Mouse (Mus musculus): Measurements from ENCODE around the gene Prokr1. TPM values are rescaled to one million over a fixed set of nuclear protein-coding genes. Genes with fewer than 3 reads are reported as not detected.

Prokr1 gene
- polyA plus RNA-seq (2012; rRNA removed) = 2.3 and 3.5 TPM in 2 replicates

GRCm38 (mm10) chr6:87590394-87591281 lies at the start of gene Prokr1:
Gene Prokr1 (minus strand): TSS chr6:87590743.

DNA sequence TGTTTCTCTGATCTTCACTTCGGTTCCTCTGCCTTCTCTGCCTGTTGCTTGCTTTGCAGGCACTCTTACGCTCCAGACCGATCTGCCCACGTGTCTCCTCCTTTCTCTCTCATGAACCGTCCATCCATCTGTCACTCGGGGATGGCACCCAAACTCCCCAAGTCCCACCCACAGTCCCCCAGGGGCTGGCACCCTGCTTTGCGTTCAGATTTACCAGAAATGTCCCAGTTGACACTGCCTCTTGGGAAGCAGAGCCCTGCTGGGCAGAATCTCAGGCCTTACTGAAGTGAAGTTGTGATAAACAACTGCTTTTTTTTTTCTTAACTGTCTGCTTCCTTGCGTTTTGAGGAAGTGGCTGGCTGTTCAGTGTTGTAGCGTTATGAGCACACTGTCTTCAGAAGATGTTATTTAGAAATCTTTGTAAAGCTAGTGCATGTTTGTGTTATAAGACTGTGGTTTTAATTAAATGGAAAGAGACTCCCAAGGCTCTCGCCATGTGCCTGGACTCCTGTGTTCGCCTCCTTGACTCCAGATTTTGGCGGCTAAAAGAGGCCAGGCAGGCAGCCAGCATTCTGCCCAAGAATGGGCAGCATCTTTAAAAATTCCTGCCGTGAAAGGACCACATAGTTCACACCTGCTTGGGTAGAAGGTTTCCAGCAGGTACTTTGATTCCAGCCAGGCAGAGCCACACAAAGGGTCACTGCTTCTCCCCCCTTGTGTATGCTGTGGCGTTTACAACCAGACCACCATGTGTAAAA lies 57.4 kb downstream of the Prokr1 start, which contains the start of gene Arhgap25:
Gene Arhgap25 (minus strand): TSS at position 307 of the 758 bp plus-strand sequence.

Other genes starting within 250 kb of the Prokr1 start
- 0.09 TPM in 1 of 2 replicates, not detected in the other for gene Gkn1, start 239.8 kb downstream of the Prokr1 start, polyA plus RNA-seq (2012; rRNA removed)
- gene Gkn2, start 217.4 kb downstream of the Prokr1 start, polyA plus RNA-seq (2012; rRNA removed) = 0.16 TPM in 1 of 2 replicates, not detected in the other
- gene Gkn3, start 201.8 kb downstream of the Prokr1 start, polyA plus RNA-seq (2012; rRNA removed) = 0.23 and 0.40 TPM in 2 replicates
- gene Bmp10, start 161.7 kb downstream of the Prokr1 start, polyA plus RNA-seq (2012; rRNA removed) = 0.01 TPM in 1 of 2 replicates, not detected in the other
- 1.2 and 2.0 TPM in 2 replicates for gene Arhgap25, start 57.5 kb downstream of the Prokr1 start, polyA plus RNA-seq (2012; rRNA removed)
- gene Aplf, start 81.5 kb upstream of the Prokr1 start, polyA plus RNA-seq (2012; rRNA removed) = 8.8 and 9.8 TPM in 2 replicates
- 3.0 and 3.7 TPM in 2 replicates for gene Efcc1, start 140.1 kb upstream of the Prokr1 start, polyA plus RNA-seq (2012; rRNA removed)
- 1.1 and 1.2 TPM in 2 replicates for gene Gp9, start 187.3 kb upstream of the Prokr1 start, polyA plus RNA-seq (2012; rRNA removed)
- 7.1 and 12.3 TPM in 2 replicates for gene Rab43, start 221.4 kb upstream of the Prokr1 start, polyA plus RNA-seq (2012; rRNA removed)
- gene Gm45140, start 245.1 kb upstream of the Prokr1 start, polyA plus RNA-seq (2012; rRNA removed) = 7.1 and 10.8 TPM in 2 replicates
- 48.4 and 49.3 TPM in 2 replicates for gene Isy1, start 248.1 kb upstream of the Prokr1 start, polyA plus RNA-seq (2012; rRNA removed)

Measured in central nervous system, embryonic 14 days (tissue).